Mouse (Mus musculus): Measurements from ENCODE around the gene Cphx3.
"Not testable (repeated sequence)": the region's sequence is repeated elsewhere in the genome, so short reads cannot be mapped to it uniquely, and the experiment has no call there.

DNA sequence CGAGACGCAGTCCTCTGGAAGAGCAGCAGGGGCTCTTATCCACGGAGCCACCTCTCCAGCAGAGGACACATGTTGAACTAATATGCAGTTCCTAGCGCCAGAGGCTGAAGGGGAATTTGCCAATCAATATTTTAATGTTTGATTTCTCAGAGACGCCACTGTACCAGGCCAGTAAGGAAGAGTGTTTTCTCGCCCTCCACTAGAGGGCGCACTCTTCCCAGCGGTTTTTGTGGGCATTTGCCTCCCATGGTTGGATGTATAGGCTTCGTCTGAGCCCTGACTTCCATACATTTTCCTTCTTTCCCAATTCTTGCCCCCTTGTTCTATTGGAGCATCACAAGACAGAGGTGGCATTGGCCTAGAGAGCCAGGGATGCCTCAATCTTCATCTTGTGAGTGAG lies 104.5 kb downstream of the Cphx3 start:
- TF ChIP-seq CTCF, EP300 (IDR thresholded peaks at IDR 0.05; ENCODE audit: low read depth): not testable (repeated sequence)

All from heart, postnatal 0 days (tissue).